Comparison of ENCODE assay signal across 20 mouse cellular contexts in genomic region chr1:98977686-98978085, GRCm38 (mm10).
A peak's percentile ranks its signal among the peaks of the same experiment; 100 is the strongest.
DNase-seq lines count a peak whose midpoint lies in the region; ATAC-seq and TF ChIP-seq lines count a peak whose summit lies in the region.
"Had no signal": no experiment of that assay in that cellular context is flagged by ENCODE, and none has a peak within 500 bp of the region (broad histone marks: within the 10 kb centered on the region; RNA-seq: fewer than 3 reads in every experiment).

No protein-coding gene starts in this region.

- H3K27me3 ChIP-seq in kidney, adult 2 months (replicated peaks; ENCODE audit: control insufficient read depth, insufficient read depth, low read length): no peaks in the 10 kb centered on the region
- no peaks in the 10 kb centered on the region for H3K27me3 ChIP-seq in kidney, embryonic 14.5 days (ENCODE audit: control insufficient read depth, insufficient read depth, low read length)
- H3K27me3 ChIP-seq: embryonic facial prominence, embryonic 12.5 days; forebrain, embryonic 13.5 days; forebrain, embryonic 15.5 days had no signal

- no peaks in the 10 kb centered on the region for H3K9me3 ChIP-seq in kidney, embryonic 14.5 days (ENCODE audit: control insufficient read depth, low read length)
- H3K9me3 ChIP-seq: embryonic facial prominence, embryonic 10.5 days; embryonic facial prominence, embryonic 12.5 days; forebrain, embryonic 13.5 days; forebrain, embryonic 15.5 days had no signal

- no peaks in the 10 kb centered on the region for H3K36me3 ChIP-seq in kidney, adult 2 months (ENCODE audit: control insufficient read depth, insufficient read depth, low read length)
- no peaks in the 10 kb centered on the region for H3K36me3 ChIP-seq in kidney, embryonic 14.5 days (ENCODE audit: control insufficient read depth, insufficient read depth, low read length)
- H3K36me3 ChIP-seq: embryonic facial prominence, embryonic 10.5 days; embryonic facial prominence, embryonic 12.5 days; forebrain, embryonic 15.5 days had no signal

- H3K4me2 ChIP-seq in kidney, embryonic 14.5 days (replicated peaks; ENCODE audit: low read depth, low read length): no peak overlapping the region
- H3K4me2 ChIP-seq: embryonic facial prominence, embryonic 12.5 days; forebrain, embryonic 13.5 days; forebrain, embryonic 15.5 days had no signal

- H3K27ac ChIP-seq in kidney, adult 2 months (ENCODE audit: insufficient read depth, low read depth, low read length): no peak overlapping the region
- H3K27ac ChIP-seq in kidney, embryonic 14.5 days (ENCODE audit: low read depth, low read length): no peak overlapping the region
- H3K27ac ChIP-seq: embryonic facial prominence, embryonic 10.5 days; embryonic facial prominence, embryonic 12.5 days; forebrain, embryonic 13.5 days; forebrain, embryonic 15.5 days had no signal

- peak; percentile 58 for DNase-seq in kidney, adult 2 months
- DNase-seq in kidney, postnatal 10 days: peak; percentile 3
- no peak for DNase-seq in kidney, adult 11 months
- DNase-seq in kidney, postnatal 25 days: peak; percentile 28 to 37
- DNase-seq in kidney, postnatal 36 days: peak; percentile 6 to 66
- no peak for DNase-seq in embryo, embryonic 10 days (ENCODE audit: low spot score)
- DNase-seq: adrenal gland, adult 2 months; adrenal gland, postnatal 10 days; adrenal gland, postnatal 25 days; cerebellum, adult 11 months; cerebellum, adult 18-20 months; cerebellum, adult 8-10 months; cerebellum, adult 9-11 months; cerebellum, postnatal 14 days; cerebellum, postnatal 36 days had no signal

- no peak for TF ChIP-seq POLR2A in kidney, adult 2 months (IDR thresholded peaks at IDR 0.05; ENCODE audit: low read depth, low read length)

- ATAC-seq in kidney, embryonic 14.5 days (ENCODE audit: low FRiP score, low TSS enrichment): no peak
- ATAC-seq: forebrain, embryonic 13.5 days; forebrain, embryonic 15.5 days had no signal

- H3K4me3 ChIP-seq in kidney, adult 2 months (ENCODE audit: insufficient read depth, low read depth, low read length): no peak overlapping the region
- no peak overlapping the region for H3K4me3 ChIP-seq in kidney, embryonic 14.5 days (ENCODE audit: low read length)
- H3K4me3 ChIP-seq: embryonic facial prominence, embryonic 10.5 days; embryonic facial prominence, embryonic 12.5 days; forebrain, embryonic 13.5 days; forebrain, embryonic 15.5 days had no signal

- H3K9ac ChIP-seq in kidney, embryonic 14.5 days (ENCODE audit: low read depth, low read length): no peak overlapping the region
- H3K9ac ChIP-seq: embryonic facial prominence, embryonic 12.5 days; forebrain, embryonic 13.5 days; forebrain, embryonic 15.5 days had no signal

- no peaks in the 10 kb centered on the region for H3K4me1 ChIP-seq in kidney, adult 2 months (ENCODE audit: control insufficient read depth, insufficient read depth, low read length)
- H3K4me1 ChIP-seq in kidney, embryonic 14.5 days (ENCODE audit: control insufficient read depth, insufficient read depth, low read length): no peaks in the 10 kb centered on the region
- H3K4me1 ChIP-seq: embryonic facial prominence, embryonic 10.5 days; embryonic facial prominence, embryonic 12.5 days; forebrain, embryonic 13.5 days; forebrain, embryonic 15.5 days had no signal

- TF ChIP-seq CTCF in kidney, adult 2 months (conservative IDR thresholded peaks at IDR 0.05; ENCODE audit: insufficient read depth, insufficient read length, low read depth, low read length): no peak

- WGBS in kidney, adult 2 months: 88% methylated on average over 1 of the region's 1 CpGs
- WGBS in kidney, embryonic 14.5 days: 100% methylated on average over 1 of the region's 1 CpGs

Comparison
In these comparisons a context has a peak if more than half of its experiments do, and no peak if none do; other contexts are left out.
1. DNase-seq: peak in kidney, adult 2 months (single experiment), kidney, postnatal 10 days (single experiment), kidney, postnatal 25 days (2 of 2) and kidney, postnatal 36 days (2 of 2); none in kidney, adult 11 months (single experiment) and embryo, embryonic 10 days (single experiment).